Mouse (Mus musculus): ENCODE results near the gene Nyap1. TPM values are rescaled to one million over a fixed set of nuclear protein-coding genes. Genes with fewer than 3 reads are reported as not detected.

Nyap1 gene
- polyA plus RNA-seq, 1 experiment from 2014 or later: 1.9 TPM

- H3K4me3 ChIP-seq (ENCODE audit: low read depth, low read length): no peak overlapping the region
- no peak overlapping the region for H3K27ac ChIP-seq (ENCODE audit: low read depth)
Observed at GRCm38 (mm10) chr5:137705242-137705641, 36.2 kb downstream of the Nyap1 start.

GRCm38 (mm10) chr5:137699850-137700249 is 41.6 kb downstream of the Nyap1 start:
- 40% methylated on average over 2 of the region's 2 CpGs for WGBS
- Histone ChIP-seq H3K9me3 (ENCODE audit: control insufficient read depth, low read length) (no peaks in the 10 kb centered on the region), H3K27ac (ENCODE audit: low read depth) (no peak overlapping the region), H3K4me1 (replicated peaks; ENCODE audit: control insufficient read depth, insufficient read depth, low read length) (no peaks in the 10 kb centered on the region), H3K27me3 (replicated peaks; ENCODE audit: control insufficient read depth, insufficient read depth, low read length) (no peaks in the 10 kb centered on the region), H3K9ac (ENCODE audit: low read length) (no peak overlapping the region), H3K4me3 (ENCODE audit: low read depth, low read length) (no peak overlapping the region), H3K4me2 (ENCODE audit: low read length) (no peak overlapping the region), H3K36me3 (ENCODE audit: control insufficient read depth, insufficient read depth, low read length) (no peaks in the 10 kb centered on the region)
- DNase-seq (ENCODE audit: low spot score) (no peak), ATAC-seq (replicated peaks; ENCODE audit: low FRiP score, low TSS enrichment, low read depth) (no peak)

More at GRCm38 (mm10) chr5:137705242-137705641, 36.2 kb downstream of the Nyap1 start:
- H3K9me3 ChIP-seq (ENCODE audit: control insufficient read depth, low read length): no peaks in the 10 kb centered on the region
- DNase-seq (ENCODE audit: low spot score) (no peak), ATAC-seq (replicated peaks; ENCODE audit: low FRiP score, low TSS enrichment, low read depth) (no peak)
- H3K9ac ChIP-seq (ENCODE audit: low read length): no peak overlapping the region
- WGBS: 53% methylated on average over 6 of the region's 6 CpGs
- no peaks in the 10 kb centered on the region for H3K27me3 ChIP-seq (replicated peaks; ENCODE audit: control insufficient read depth, insufficient read depth, low read length)
- no peaks in the 10 kb centered on the region for H3K4me1 ChIP-seq (replicated peaks; ENCODE audit: control insufficient read depth, insufficient read depth, low read length)
- H3K4me2 ChIP-seq (ENCODE audit: low read length): no peak overlapping the region
- no peaks in the 10 kb centered on the region for H3K36me3 ChIP-seq (ENCODE audit: control insufficient read depth, insufficient read depth, low read length)

- H3K4me1 ChIP-seq (replicated peaks; ENCODE audit: control insufficient read depth, insufficient read depth, low read length): no peaks in the 10 kb centered on the region
- H3K27ac ChIP-seq (ENCODE audit: low read depth): no peak overlapping the region
- no peaks in the 10 kb centered on the region for H3K27me3 ChIP-seq (replicated peaks; ENCODE audit: control insufficient read depth, insufficient read depth, low read length)
- no peaks in the 10 kb centered on the region for H3K9me3 ChIP-seq (ENCODE audit: control insufficient read depth, low read length)
- DNase-seq (ENCODE audit: low spot score) (no peak), ATAC-seq (replicated peaks; ENCODE audit: low FRiP score, low TSS enrichment, low read depth) (no peak)
- H3K36me3 ChIP-seq (ENCODE audit: control insufficient read depth, insufficient read depth, low read length): no peaks in the 10 kb centered on the region
- H3K9ac ChIP-seq (ENCODE audit: low read length): no peak overlapping the region
- H3K4me3 ChIP-seq (ENCODE audit: low read depth, low read length): no peak overlapping the region
- no peak overlapping the region for H3K4me2 ChIP-seq (ENCODE audit: low read length)
- WGBS: 72% methylated on average over 3 of the region's 3 CpGs
Observed at GRCm38 (mm10) chr5:137699080-137699479, 42.3 kb downstream of the Nyap1 start.

GRCm38 (mm10) chr5:137695930-137696329 is 45.5 kb downstream of the Nyap1 start:
- no peak for DNase-seq (ENCODE audit: low spot score)
- no peaks in the 10 kb centered on the region for H3K36me3 ChIP-seq (ENCODE audit: control insufficient read depth, insufficient read depth, low read length)
- no peak for ATAC-seq (replicated peaks; ENCODE audit: low FRiP score, low TSS enrichment, low read depth)
- no peak overlapping the region for H3K4me3 ChIP-seq (ENCODE audit: low read depth, low read length)
- H3K9ac ChIP-seq (ENCODE audit: low read length): no peak overlapping the region
- WGBS: 75% methylated on average over 4 of the region's 4 CpGs
- H3K27ac ChIP-seq (ENCODE audit: low read depth): no peak overlapping the region
- H3K9me3 ChIP-seq (ENCODE audit: control insufficient read depth, low read length): no peaks in the 10 kb centered on the region
- H3K27me3 ChIP-seq (replicated peaks; ENCODE audit: control insufficient read depth, insufficient read depth, low read length): no peaks in the 10 kb centered on the region
- no peak overlapping the region for H3K4me2 ChIP-seq (ENCODE audit: low read length)
- no peaks in the 10 kb centered on the region for H3K4me1 ChIP-seq (replicated peaks; ENCODE audit: control insufficient read depth, insufficient read depth, low read length)

GRCm38 (mm10) chr5:137694796-137695195 is 46.6 kb downstream of the Nyap1 start:
- H3K36me3 ChIP-seq (ENCODE audit: control insufficient read depth, insufficient read depth, low read length): no peaks in the 10 kb centered on the region
- no peak overlapping the region for H3K4me2 ChIP-seq (ENCODE audit: low read length)
- no peak for DNase-seq (ENCODE audit: low spot score)
- H3K27me3 ChIP-seq (replicated peaks; ENCODE audit: control insufficient read depth, insufficient read depth, low read length): no peaks in the 10 kb centered on the region
- ATAC-seq (replicated peaks; ENCODE audit: low FRiP score, low TSS enrichment, low read depth): no peak
- no peak overlapping the region for H3K27ac ChIP-seq (ENCODE audit: low read depth)
- 80% methylated on average over 3 of the region's 3 CpGs for WGBS
- no peaks in the 10 kb centered on the region for H3K9me3 ChIP-seq (ENCODE audit: control insufficient read depth, low read length)
- H3K9ac ChIP-seq (ENCODE audit: low read length): no peak overlapping the region
- no peaks in the 10 kb centered on the region for H3K4me1 ChIP-seq (replicated peaks; ENCODE audit: control insufficient read depth, insufficient read depth, low read length)
- H3K4me3 ChIP-seq (ENCODE audit: low read depth, low read length): no peak overlapping the region

GRCm38 (mm10) chr5:137691881-137692280 is 49.5 kb downstream of the Nyap1 start:
- H3K36me3 ChIP-seq (ENCODE audit: control insufficient read depth, insufficient read depth, low read length): no peaks in the 10 kb centered on the region
- H3K4me1 ChIP-seq (replicated peaks; ENCODE audit: control insufficient read depth, insufficient read depth, low read length): no peaks in the 10 kb centered on the region
- H3K9me3 ChIP-seq (ENCODE audit: control insufficient read depth, low read length): no peaks in the 10 kb centered on the region
- H3K4me2 ChIP-seq (ENCODE audit: low read length): no peak overlapping the region
- no peak overlapping the region for H3K27ac ChIP-seq (ENCODE audit: low read depth)
- 68% methylated on average over 1 of the region's 1 CpGs for WGBS
- H3K4me3 ChIP-seq (ENCODE audit: low read depth, low read length): no peak overlapping the region
- no peaks in the 10 kb centered on the region for H3K27me3 ChIP-seq (replicated peaks; ENCODE audit: control insufficient read depth, insufficient read depth, low read length)
- no peak for DNase-seq (ENCODE audit: low spot score)
- ATAC-seq (replicated peaks; ENCODE audit: low FRiP score, low TSS enrichment, low read depth): no peak
- H3K9ac ChIP-seq (ENCODE audit: low read length): no peak overlapping the region

- WGBS: 52% methylated on average over 9 of the region's 9 CpGs
- H3K4me1 ChIP-seq (replicated peaks; ENCODE audit: control insufficient read depth, insufficient read depth, low read length): no peaks in the 10 kb centered on the region
- H3K36me3 ChIP-seq (ENCODE audit: control insufficient read depth, insufficient read depth, low read length): no peaks in the 10 kb centered on the region
- no peak overlapping the region for H3K4me3 ChIP-seq (ENCODE audit: low read depth, low read length)
- H3K27me3 ChIP-seq (replicated peaks; ENCODE audit: control insufficient read depth, insufficient read depth, low read length): no peaks in the 10 kb centered on the region
- no peak overlapping the region for H3K4me2 ChIP-seq (ENCODE audit: low read length)
- H3K27ac ChIP-seq (ENCODE audit: low read depth): no peak overlapping the region
- no peaks in the 10 kb centered on the region for H3K9me3 ChIP-seq (ENCODE audit: control insufficient read depth, low read length)
- DNase-seq (ENCODE audit: low spot score): no peak
- no peak for ATAC-seq (replicated peaks; ENCODE audit: low FRiP score, low TSS enrichment, low read depth)
- H3K9ac ChIP-seq (ENCODE audit: low read length): no peak overlapping the region
Observed at GRCm38 (mm10) chr5:137690531-137690930, 50.9 kb downstream of the Nyap1 start.

- WGBS: 81% methylated on average over 3 of the region's 3 CpGs
- Histone ChIP-seq H3K4me2 (ENCODE audit: low read length) (no peak overlapping the region), H3K27me3 (replicated peaks; ENCODE audit: control insufficient read depth, insufficient read depth, low read length) (no peaks in the 10 kb centered on the region), H3K4me3 (ENCODE audit: low read depth, low read length) (no peak overlapping the region), H3K9me3 (ENCODE audit: control insufficient read depth, low read length) (no peaks in the 10 kb centered on the region), H3K36me3 (ENCODE audit: control insufficient read depth, insufficient read depth, low read length) (no peaks in the 10 kb centered on the region), H3K27ac (ENCODE audit: low read depth) (no peak overlapping the region), H3K4me1 (replicated peaks; ENCODE audit: control insufficient read depth, insufficient read depth, low read length) (no peaks in the 10 kb centered on the region), H3K9ac (ENCODE audit: low read length) (no peak overlapping the region)
- DNase-seq (ENCODE audit: low spot score) (no peak), ATAC-seq (replicated peaks; ENCODE audit: low FRiP score, low TSS enrichment, low read depth) (no peak)
Observed at GRCm38 (mm10) chr5:137689974-137690373, 51.4 kb downstream of the Nyap1 start.

GRCm38 (mm10) chr5:137686127-137686790 is 55.1 kb downstream of the Nyap1 start:
- H3K9ac ChIP-seq (ENCODE audit: low read length): no peak overlapping the region
- H3K27ac ChIP-seq (ENCODE audit: low read depth): no peak overlapping the region
- ATAC-seq (replicated peaks; ENCODE audit: low FRiP score, low TSS enrichment, low read depth): no peak
- 0 out of 2 replicates have a peak, but pooled peaks cover 2% of the 10 kb centered on the region for H3K36me3 ChIP-seq (ENCODE audit: control insufficient read depth, insufficient read depth, low read length)
- WGBS: 70% methylated on average over 6 of the region's 6 CpGs
- H3K4me2 ChIP-seq (ENCODE audit: low read length): no peak overlapping the region
- no peak for DNase-seq (ENCODE audit: low spot score)
- H3K4me1 ChIP-seq (replicated peaks; ENCODE audit: control insufficient read depth, insufficient read depth, low read length): peaks cover 9% of the 10 kb centered on the region
- H3K4me3 ChIP-seq (ENCODE audit: low read depth, low read length): no peak overlapping the region
- no peaks in the 10 kb centered on the region for H3K9me3 ChIP-seq (ENCODE audit: control insufficient read depth, low read length)
- H3K27me3 ChIP-seq (replicated peaks; ENCODE audit: control insufficient read depth, insufficient read depth, low read length): no peaks in the 10 kb centered on the region

Measured in intestine, embryonic 14.5 days (tissue).